Mouse (Mus musculus) lung, embryonic 14.5 days (tissue): ENCODE measurements at regions not wholly inside any gene's neighbourhood (a gene's known extent, or its start where the extent isn't known, plus 50 kb on each side); places are given as distances from the start of the nearest gene placed in this dataset.

Source experiments
- ATAC-seq: fragments of 200-750 bp; cut with Nextera tagmentation; 2 replicates; pipeline ENCODE4 v1.8.0; 2017; ENCODE audit warnings: mild to moderate bottlenecking, moderate TSS enrichment, moderate library complexity; ENCODE audit not compliant: insufficient read depth
- DNase-seq: peaks from one replicate; pipeline ENCODE4 v3.0.0-alpha.2; 2015
- H3K27ac ChIP-seq: fragments of 300-500 bp; sonication (generic); 2 replicates; pipeline ENCODE4 v1.5.1; 2014; ENCODE audit warnings: low read depth, mild to moderate bottlenecking, moderate library complexity
- H3K27me3 ChIP-seq: fragments of 300-500 bp; sonication (generic); 2 replicates; pipeline ENCODE4 v1.6.1; 2014; ENCODE audit warnings: low read length, control low read depth; ENCODE audit not compliant: insufficient read depth
- H3K36me3 ChIP-seq: fragments of 300-500 bp; sonication (generic); 2 replicates; pipeline ENCODE4 v1.6.1; 2014; ENCODE audit warnings: control low read depth; ENCODE audit not compliant: insufficient read depth
- H3K4me1 ChIP-seq: fragments of 300-500 bp; sonication (generic); 2 replicates; pipeline ENCODE4 v1.6.1; 2014; ENCODE audit warnings: antibody characterized with exemption, control low read depth; ENCODE audit not compliant: insufficient read depth
- H3K4me2 ChIP-seq: fragments of 300-500 bp; sonication (generic); 2 replicates; pipeline ENCODE4 v1.6.1; 2014; ENCODE audit warnings: mild to moderate bottlenecking
- H3K4me3 ChIP-seq: fragments of 300-500 bp; sonication (generic); 2 replicates; pipeline ENCODE4 v1.5.1; 2014; ENCODE audit warnings: low read depth, low read length
- H3K9ac ChIP-seq: fragments of 300-500 bp; sonication (generic); 2 replicates; pipeline ENCODE4 v1.6.1; 2014
- H3K9me3 ChIP-seq: fragments of 300-500 bp; sonication (generic); 2 replicates; pipeline ENCODE4 v1.6.1; 2016; ENCODE audit warnings: low read depth, low read length, control low read depth
- CTCF ChIP-seq: IDR thresholded peaks from 2 replicates; pipeline ENCODE4 v1.5.1; 2016; ENCODE audit warnings: antibody characterized with exemption, low read depth
- WGBS: fragments of 180-500 bp; shearing (Covaris S2); extraction: QIAGEN DNeasy Blood & Tissue Kit; methylation state at CpG from one replicate; pipeline ENCODE4 v1.1.7; 2014; 5-methylcytosine and 5-hydroxymethylcytosine counted together

DNA sequence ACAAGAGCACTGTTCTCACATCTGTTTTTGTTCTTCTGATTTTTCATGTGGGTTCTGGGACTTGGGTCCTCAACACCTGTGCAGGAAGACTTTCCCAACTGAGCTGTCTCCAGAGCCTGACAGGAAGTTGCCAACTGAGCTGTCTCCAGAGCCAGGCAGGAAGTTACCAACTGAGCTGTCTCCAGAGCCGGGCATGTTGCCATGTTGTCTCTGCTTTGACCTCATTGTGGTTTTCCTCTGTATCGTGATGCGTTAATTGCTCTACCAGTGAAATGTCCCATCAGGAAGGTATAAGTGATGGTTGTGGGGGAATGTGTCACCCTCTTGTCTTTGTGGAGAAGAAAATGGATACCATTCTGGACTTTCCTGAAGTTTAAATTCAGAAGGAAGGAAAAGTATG, 54.4 kb upstream of the Olfm4 start:
- H3K4me3 ChIP-seq = no peak overlapping the region
- TF ChIP-seq CTCF = no peak
- H3K4me1 ChIP-seq = no peaks in the 10 kb centered on the region
- WGBS = 83% methylated on average over 3 of the region's 3 CpGs
- ATAC-seq = no peak
- no peak overlapping the region for H3K4me2 ChIP-seq
- H3K27ac ChIP-seq = no peak overlapping the region
- H3K36me3 ChIP-seq = no peaks in the 10 kb centered on the region
- DNase-seq = no peak
- H3K9me3 ChIP-seq = no peaks in the 10 kb centered on the region
- H3K27me3 ChIP-seq = no peaks in the 10 kb centered on the region
- no peak overlapping the region for H3K9ac ChIP-seq

DNA sequence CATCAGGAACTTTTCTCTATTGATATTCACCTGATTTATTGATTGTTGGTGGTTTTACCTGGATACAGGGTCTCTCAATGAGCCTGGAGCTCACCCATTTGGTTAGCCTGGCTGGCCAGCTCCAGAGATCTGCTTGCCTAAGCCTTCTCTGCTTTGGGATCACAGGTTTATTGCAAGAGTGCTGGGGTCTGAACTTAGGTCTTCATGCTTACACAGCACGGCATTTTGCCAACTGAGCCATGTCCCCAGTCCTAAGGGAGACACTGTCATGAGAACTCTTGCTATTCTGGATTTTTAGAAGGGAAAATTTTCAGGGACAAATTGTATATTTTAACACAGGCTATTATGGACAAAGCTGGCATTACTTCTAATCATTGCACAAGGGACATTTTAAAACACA, 56.7 kb upstream of the Olfm4 start:
- Histone ChIP-seq H3K36me3 (no peaks in the 10 kb centered on the region), H3K4me1 (no peaks in the 10 kb centered on the region), H3K9ac (no peak overlapping the region), H3K27me3 (no peaks in the 10 kb centered on the region), H3K4me3 (no peak overlapping the region), H3K4me2 (no peak overlapping the region), H3K27ac (no peak overlapping the region), H3K9me3 (no peaks in the 10 kb centered on the region)
- TF ChIP-seq CTCF = no peak
- DNase-seq (no peak), ATAC-seq (no peak)
- WGBS = 84% methylated on average over 1 of the region's 1 CpGs

DNA sequence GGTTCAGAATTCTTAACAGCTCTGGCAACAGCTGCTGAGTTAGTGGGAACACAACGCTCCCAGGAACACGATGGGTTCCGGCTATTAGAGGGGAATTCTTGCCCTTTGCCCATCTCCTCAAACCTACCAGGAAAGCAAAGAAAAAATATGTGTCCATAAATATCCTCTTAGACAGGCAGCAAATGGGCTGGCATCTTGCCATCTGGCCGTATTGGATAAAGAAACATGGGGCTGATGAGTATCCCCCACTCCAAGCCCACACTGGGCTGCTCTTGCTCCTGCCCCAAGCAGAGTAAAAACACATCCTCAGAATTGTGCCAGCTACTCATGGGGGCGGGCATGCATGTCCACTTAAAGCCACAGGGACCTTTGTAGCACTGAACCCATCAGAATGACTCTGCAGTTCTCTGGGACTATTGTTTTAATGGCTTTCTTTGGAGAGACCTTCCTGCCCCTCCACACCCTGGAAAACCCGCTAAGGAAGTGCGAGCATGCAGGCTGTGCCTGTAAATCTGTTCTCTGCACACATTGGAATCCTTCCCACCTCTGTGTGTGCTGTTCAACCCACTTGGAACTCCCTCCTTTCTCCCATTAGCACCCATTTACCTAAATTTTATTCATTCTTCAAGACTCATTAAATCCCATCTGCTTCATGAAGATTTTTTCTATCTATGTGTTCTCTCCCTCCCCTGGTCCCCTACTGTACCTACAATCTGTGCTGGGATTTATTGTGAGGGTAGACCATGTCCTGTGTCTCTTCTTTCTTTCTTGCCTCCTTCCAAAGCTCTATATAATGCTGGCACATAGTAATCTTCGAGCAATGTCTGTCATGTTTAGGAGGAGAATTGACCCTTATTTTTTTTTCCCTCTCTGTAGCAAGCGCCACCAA, 66.7 kb upstream of the Olfm4 start:
- no peak for ATAC-seq
- H3K27me3 ChIP-seq = no peaks in the 10 kb centered on the region
- TF ChIP-seq CTCF = no peak
- no peak overlapping the region for H3K9ac ChIP-seq
- DNase-seq = peak; percentile 42
- no peak overlapping the region for H3K4me3 ChIP-seq
- H3K9me3 ChIP-seq = no peaks in the 10 kb centered on the region
- WGBS = 64% methylated on average over 9 of the region's 9 CpGs
- no peaks in the 10 kb centered on the region for H3K36me3 ChIP-seq
- no peak overlapping the region for H3K4me2 ChIP-seq
- H3K4me1 ChIP-seq = no peaks in the 10 kb centered on the region
- no peak overlapping the region for H3K27ac ChIP-seq

DNA sequence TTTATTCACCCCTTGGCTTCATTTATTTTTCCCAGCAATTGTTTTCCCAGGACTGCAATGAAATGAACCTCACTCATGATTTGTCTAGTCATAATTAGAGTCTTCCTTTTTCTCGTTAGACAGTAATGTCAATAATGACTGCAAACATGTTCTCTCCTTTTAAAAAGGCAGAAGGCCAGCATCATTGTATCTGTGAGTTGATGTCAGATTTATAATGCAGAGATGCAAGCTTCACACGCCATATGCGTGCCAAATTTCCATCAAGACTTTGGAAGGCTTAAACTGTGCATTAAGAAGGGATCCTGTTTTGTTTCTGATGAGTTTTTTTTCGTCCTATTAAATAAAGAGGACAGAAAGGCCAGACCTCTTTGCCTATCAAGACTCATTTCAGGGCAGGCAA, 68.9 kb upstream of the Olfm4 start:
- WGBS = 73% methylated on average over 4 of the region's 4 CpGs
- Histone ChIP-seq H3K27ac (no peak overlapping the region), H3K4me3 (no peak overlapping the region), H3K9ac (no peak overlapping the region), H3K27me3 (no peaks in the 10 kb centered on the region), H3K4me1 (no peaks in the 10 kb centered on the region), H3K4me2 (no peak overlapping the region), H3K9me3 (no peaks in the 10 kb centered on the region), H3K36me3 (no peaks in the 10 kb centered on the region)
- TF ChIP-seq CTCF = no peak
- ATAC-seq = no peak
- DNase-seq = no peak

DNA sequence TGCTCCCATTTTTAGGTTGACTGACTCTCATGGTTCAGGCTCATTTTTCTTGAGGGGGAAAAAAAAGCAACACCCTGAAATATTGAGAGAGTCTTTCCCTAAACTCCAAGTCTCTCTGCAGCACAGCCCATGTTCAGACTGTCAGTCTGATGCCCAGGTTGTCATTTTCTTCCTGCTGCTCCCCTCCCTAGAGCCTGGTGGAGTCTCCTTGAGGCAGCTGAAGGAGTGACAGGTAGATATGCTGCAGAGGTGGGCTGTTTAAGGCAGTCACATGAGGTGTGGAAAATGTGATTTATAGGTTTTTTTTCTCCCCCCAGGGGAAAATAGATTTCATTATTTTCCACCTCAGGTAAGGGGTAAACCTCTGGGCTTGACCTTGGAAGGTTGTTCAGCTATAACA, 70.6 kb upstream of the Olfm4 start:
- no peak for TF ChIP-seq CTCF
- H3K27ac ChIP-seq = no peak overlapping the region

DNA sequence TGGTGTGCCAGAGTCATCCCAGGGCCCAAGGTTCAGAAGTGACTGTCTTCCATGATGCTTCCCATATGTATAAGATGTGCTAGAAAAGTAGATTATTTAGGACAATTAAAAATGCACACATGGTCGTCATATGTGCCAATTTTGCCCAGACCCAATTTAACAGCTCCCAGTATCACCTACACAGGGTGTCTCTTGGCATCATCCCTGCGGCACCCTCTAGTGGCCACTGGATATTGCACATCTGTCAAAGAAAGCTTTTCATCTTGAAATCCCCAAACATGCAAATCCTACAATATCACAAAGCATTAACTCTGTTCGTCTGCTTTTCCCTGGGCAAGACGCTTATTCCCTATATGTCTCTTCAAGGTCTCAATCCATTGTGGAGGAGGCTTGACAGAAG, 71.3 kb upstream of the Olfm4 start:
- no peaks in the 10 kb centered on the region for H3K4me1 ChIP-seq
- no peak overlapping the region for H3K4me2 ChIP-seq
- H3K27me3 ChIP-seq = no peaks in the 10 kb centered on the region
- no peak overlapping the region for H3K4me3 ChIP-seq
- WGBS = 37% methylated on average over 4 of the region's 4 CpGs
- no peaks in the 10 kb centered on the region for H3K36me3 ChIP-seq
- no peak overlapping the region for H3K9ac ChIP-seq
- DNase-seq (peak; percentile 57), ATAC-seq (no peak)
- H3K27ac ChIP-seq = no peak overlapping the region
- peak; percentile 67 for TF ChIP-seq CTCF
- no peaks in the 10 kb centered on the region for H3K9me3 ChIP-seq

More for the DNA sequence above, 70.6 kb upstream of the Olfm4 start:
- Histone ChIP-seq H3K27me3 (no peaks in the 10 kb centered on the region), H3K4me2 (no peak overlapping the region), H3K36me3 (no peaks in the 10 kb centered on the region), H3K4me1 (no peaks in the 10 kb centered on the region), H3K4me3 (no peak overlapping the region), H3K9ac (no peak overlapping the region), H3K9me3 (no peaks in the 10 kb centered on the region)
- no peak for ATAC-seq
- no peak for DNase-seq

DNA sequence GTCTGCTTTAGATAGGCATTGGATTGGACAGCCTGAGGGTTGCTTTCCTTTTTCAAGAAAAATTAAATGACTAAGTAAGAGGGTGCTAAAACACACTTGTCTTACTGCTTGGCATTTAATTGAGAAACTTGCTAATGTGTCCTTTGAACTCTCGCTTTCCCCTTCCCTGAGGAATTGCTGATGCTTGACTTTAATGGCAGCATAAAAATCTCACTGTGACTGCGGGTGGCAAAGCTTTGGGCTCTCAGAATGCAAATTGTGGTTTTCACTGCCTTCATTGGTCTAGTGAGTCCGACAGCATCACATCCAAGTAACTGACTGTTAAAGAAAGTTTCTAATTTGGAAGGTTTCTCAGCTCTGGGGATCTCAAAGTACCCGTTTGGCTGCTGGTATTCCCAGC, 76.1 kb upstream of the Olfm4 start:
- WGBS = 46% methylated on average over 4 of the region's 4 CpGs

More for the DNA sequence above, 76.1 kb upstream of the Olfm4 start:
- ATAC-seq (no peak), DNase-seq (no peak)
- no peaks in the 10 kb centered on the region for H3K4me1 ChIP-seq
- H3K27ac ChIP-seq = no peak overlapping the region
- no peak overlapping the region for H3K4me3 ChIP-seq
- H3K36me3 ChIP-seq = no peaks in the 10 kb centered on the region
- H3K27me3 ChIP-seq = no peaks in the 10 kb centered on the region
- H3K9ac ChIP-seq = no peak overlapping the region
- H3K9me3 ChIP-seq = no peaks in the 10 kb centered on the region
- no peak for TF ChIP-seq CTCF
- no peak overlapping the region for H3K4me2 ChIP-seq
